Mouse (Mus musculus): ENCODE results near the gene Lst1. TPM values are rescaled to one million over a fixed set of nuclear protein-coding genes. Genes with fewer than 3 reads are reported as not detected.

Gene Lst1
- polyA plus RNA-seq, 1 experiment from 2014 or later, result 11.6 TPM

- Histone ChIP-seq H3K4me2 (peak within 1 kb of the TSS; percentile 99), H3K9me3 (ENCODE audit: low read depth, low read length) (no peaks in the 10 kb centered on the region), H3K36me3 (ENCODE audit: insufficient read depth) (peaks cover 32% of the 10 kb centered on the region), H3K27ac (ENCODE audit: low read depth) (peak within 1 kb of the TSS; percentile 99), H3K27me3 (ENCODE audit: insufficient read depth, low read length) (no peaks in the 10 kb centered on the region), H3K4me3 (ENCODE audit: low read depth, low read length) (peak within 1 kb of the TSS; percentile 100), H3K4me1 (ENCODE audit: insufficient read depth) (peaks cover 13% of the 10 kb centered on the region; the same call in 1 of the 2 replicates), H3K9ac (peak within 1 kb of the TSS; percentile 98)
- no peak for TF ChIP-seq CTCF (IDR thresholded peaks at IDR 0.05; ENCODE audit: low read depth)
- DNase-seq (peak; percentile 99), ATAC-seq (ENCODE audit: insufficient read depth) (peak; percentile 96)
- WGBS, result under 1% methylated on average over 64 of the region's 89 CpGs
Measured at GRCm38 (mm10) chr17:35164568-35165450, 23.4 kb downstream of the Lst1 start, which contains the start of gene Prrc2a. Gene Prrc2a (minus strand): TSS chr17:35164897.

- 0% methylated on average over 28 of the region's 28 CpGs for WGBS
- Histone ChIP-seq H3K9me3 (ENCODE audit: low read depth, low read length) (no peaks in the 10 kb centered on the region), H3K27me3 (ENCODE audit: insufficient read depth, low read length) (no peaks in the 10 kb centered on the region), H3K4me2 (peak overlapping the region; percentile 99), H3K27ac (ENCODE audit: low read depth) (peak overlapping the region; percentile 99), H3K4me3 (ENCODE audit: low read depth, low read length) (peak overlapping the region; percentile 100), H3K4me1 (ENCODE audit: insufficient read depth) (peaks cover 13% of the 10 kb centered on the region; the same call in 1 of the 2 replicates), H3K9ac (peak overlapping the region; percentile 98), H3K36me3 (ENCODE audit: insufficient read depth) (peaks cover 38% of the 10 kb centered on the region)
- ATAC-seq (ENCODE audit: insufficient read depth) (no peak), DNase-seq (no peak)
- no peak for TF ChIP-seq CTCF (IDR thresholded peaks at IDR 0.05; ENCODE audit: low read depth)
Measured at GRCm38 (mm10) chr17:35164218-35164567, 24.0 kb downstream of the Lst1 start.

- Histone ChIP-seq H3K4me3 (ENCODE audit: low read depth, low read length) (peak overlapping the region; percentile 100), H3K9ac (peak overlapping the region; percentile 98), H3K9me3 (ENCODE audit: low read depth, low read length) (no peaks in the 10 kb centered on the region), H3K4me2 (peak overlapping the region; percentile 99), H3K27ac (ENCODE audit: low read depth) (peak overlapping the region; percentile 99; the same call in 1 of the 2 replicates), H3K27me3 (ENCODE audit: insufficient read depth, low read length) (no peaks in the 10 kb centered on the region), H3K4me1 (ENCODE audit: insufficient read depth) (peaks cover 13% of the 10 kb centered on the region; the same call in 1 of the 2 replicates), H3K36me3 (ENCODE audit: insufficient read depth) (peaks cover 45% of the 10 kb centered on the region)
- DNase-seq (no peak), ATAC-seq (ENCODE audit: insufficient read depth) (no peak)
- no peak for TF ChIP-seq CTCF (IDR thresholded peaks at IDR 0.05; ENCODE audit: low read depth)
- 11% methylated on average over 8 of the region's 8 CpGs for WGBS
Measured at GRCm38 (mm10) chr17:35163326-35164081, 24.7 kb downstream of the Lst1 start.

- H3K36me3 ChIP-seq (ENCODE audit: insufficient read depth), result peaks cover 53% of the 10 kb centered on the region
- 19% methylated on average over 12 of the region's 12 CpGs for WGBS
- DNase-seq, result peak; percentile 39
Measured at GRCm38 (mm10) chr17:35162730-35163129, 25.5 kb downstream of the Lst1 start.

GRCm38 (mm10) chr17:35162121-35162520, 26.1 kb downstream of the Lst1 start:
- no peak for TF ChIP-seq CTCF (IDR thresholded peaks at IDR 0.05; ENCODE audit: low read depth)
- Histone ChIP-seq H3K4me2 (peak overlapping the region; percentile 99), H3K36me3 (ENCODE audit: insufficient read depth) (peaks cover 59% of the 10 kb centered on the region), H3K4me1 (ENCODE audit: insufficient read depth) (peaks cover 13% of the 10 kb centered on the region; the same call in 1 of the 2 replicates), H3K27ac (ENCODE audit: low read depth) (no peak overlapping the region), H3K27me3 (ENCODE audit: insufficient read depth, low read length) (no peaks in the 10 kb centered on the region), H3K9me3 (ENCODE audit: low read depth, low read length) (no peaks in the 10 kb centered on the region), H3K4me3 (ENCODE audit: low read depth, low read length) (peak overlapping the region; percentile 100), H3K9ac (peak overlapping the region; percentile 98)
- no peak for DNase-seq
- ATAC-seq (ENCODE audit: insufficient read depth), result no peak
- WGBS, result 56% methylated on average over 14 of the region's 14 CpGs

More at GRCm38 (mm10) chr17:35162730-35163129, 25.5 kb downstream of the Lst1 start:
- Histone ChIP-seq H3K27me3 (ENCODE audit: insufficient read depth, low read length) (no peaks in the 10 kb centered on the region), H3K9ac (peak overlapping the region; percentile 98), H3K4me2 (peak overlapping the region; percentile 99), H3K4me1 (ENCODE audit: insufficient read depth) (peaks cover 13% of the 10 kb centered on the region; the same call in 1 of the 2 replicates), H3K27ac (ENCODE audit: low read depth) (no peak overlapping the region), H3K9me3 (ENCODE audit: low read depth, low read length) (no peaks in the 10 kb centered on the region), H3K4me3 (ENCODE audit: low read depth, low read length) (peak overlapping the region; percentile 100)
- ATAC-seq (ENCODE audit: insufficient read depth), result no peak
- no peak for TF ChIP-seq CTCF (IDR thresholded peaks at IDR 0.05; ENCODE audit: low read depth)

- ATAC-seq (ENCODE audit: insufficient read depth) (no peak), DNase-seq (no peak)
- Histone ChIP-seq H3K36me3 (ENCODE audit: insufficient read depth) (peaks cover 66% of the 10 kb centered on the region), H3K27ac (ENCODE audit: low read depth) (no peak overlapping the region), H3K4me2 (peak overlapping the region; percentile 99; the same call in 1 of the 2 replicates), H3K9ac (no peak overlapping the region), H3K27me3 (ENCODE audit: insufficient read depth, low read length) (no peaks in the 10 kb centered on the region), H3K9me3 (ENCODE audit: low read depth, low read length) (no peaks in the 10 kb centered on the region), H3K4me1 (ENCODE audit: insufficient read depth) (peaks cover 13% of the 10 kb centered on the region; the same call in 1 of the 2 replicates), H3K4me3 (ENCODE audit: low read depth, low read length) (no peak overlapping the region)
- no peak for TF ChIP-seq CTCF (IDR thresholded peaks at IDR 0.05; ENCODE audit: low read depth)
- 83% methylated on average over 11 of the region's 11 CpGs for WGBS
Measured at GRCm38 (mm10) chr17:35161421-35161820, 26.8 kb downstream of the Lst1 start.
